Mouse (Mus musculus) bone marrow, adult 2 months (tissue): ENCODE results near the gene Ppm1l.

Experiments used
- CTCF ChIP-seq: fragments of 200-500 bp; IDR thresholded peaks from 2 replicates; pipeline ENCODE4 v1.5.1; 2011; ENCODE audit warnings: low read length, control low read depth; ENCODE audit not compliant: control insufficient read depth, insufficient read depth
- POLR2A ChIP-seq: fragments of 200-500 bp; IDR thresholded peaks from 2 replicates; pipeline ENCODE4 v1.6.1; 2011; ENCODE audit warnings: low read depth, mild to moderate bottlenecking, control low read depth, low read length, borderline replicate concordance; ENCODE audit not compliant: control insufficient read depth

- TF ChIP-seq POLR2A: no peak
- TF ChIP-seq CTCF: no peak
Measured at GRCm38 (mm10) chr3:69494233-69495010, 177.8 kb downstream of the Ppm1l start.
